Mouse (Mus musculus) T-cell, adult 2 months (primary cell): ENCODE measurements around the gene Dsp.
A peak's percentile ranks its signal among the peaks of the same experiment; 100 is the strongest.

ENCODE experiments used
- DNase-seq: peaks from one replicate; pipeline ENCODE4 v3.0.0; 2022; ENCODE audit warnings: low spot score

Gene Dsp

GRCm38 (mm10) chr13:38193406-38193805, 42.3 kb downstream of the Dsp start:
- DNase-seq: no peak

DNA sequence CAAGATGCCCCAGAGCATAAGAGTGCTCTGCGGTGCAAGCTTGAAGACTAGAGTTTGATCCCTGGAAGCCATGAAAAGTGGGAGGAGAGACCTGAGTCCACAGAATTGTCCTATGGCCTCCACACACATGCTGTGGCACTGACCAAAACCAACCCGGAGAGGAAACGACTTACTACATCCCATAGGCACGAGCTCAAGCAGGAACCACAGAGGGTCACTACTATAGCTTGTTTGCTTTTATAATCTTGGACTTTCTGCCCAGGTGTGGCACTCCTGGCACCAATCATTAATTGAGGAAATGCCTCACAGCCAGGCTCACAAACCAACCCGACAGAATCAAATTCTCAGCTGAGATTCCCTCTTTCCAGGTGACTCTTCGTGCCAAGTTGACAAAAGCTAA, 50.3 kb downstream of the Dsp start:
- no peak for DNase-seq

GRCm38 (mm10) chr13:38204171-38204570, 53.1 kb downstream of the Dsp start:
- DNase-seq: no peak

DNA sequence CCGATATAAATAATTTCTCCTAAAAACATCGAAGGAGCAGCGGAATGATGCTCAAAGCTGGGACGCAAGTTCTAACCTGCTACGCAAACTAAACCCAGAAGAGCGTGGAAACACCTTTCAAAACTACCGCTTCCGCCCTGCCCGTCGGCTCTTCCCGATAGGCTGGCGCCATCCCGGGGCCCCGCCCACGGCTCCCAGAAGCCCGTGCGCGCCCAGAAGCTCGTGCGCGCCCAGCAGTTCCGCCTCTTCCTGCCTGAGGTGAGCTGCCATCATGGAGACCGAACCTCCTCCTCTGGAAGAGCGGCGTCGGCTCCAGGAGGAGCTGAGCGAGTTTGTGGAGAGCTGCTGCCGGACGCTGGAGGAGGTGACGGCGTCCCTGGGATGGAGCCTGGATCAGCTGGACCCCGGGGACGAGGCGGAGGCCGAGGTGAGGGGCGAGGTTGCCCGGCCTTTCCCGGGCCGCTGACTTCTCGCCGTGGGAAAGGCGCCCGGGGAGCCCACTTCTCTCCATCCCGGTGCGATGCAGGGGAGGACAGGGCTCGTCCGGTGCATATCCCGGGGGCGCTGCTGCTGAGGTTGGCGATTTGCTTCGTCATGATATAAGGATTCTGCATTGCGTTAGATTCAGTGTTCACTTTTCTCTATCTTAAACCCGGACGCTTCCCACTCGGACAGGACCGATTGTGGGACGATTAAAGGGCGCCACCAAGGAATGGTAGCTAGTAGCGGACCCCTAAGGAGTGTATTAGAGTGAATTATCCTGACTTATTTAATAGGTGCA, 53.8 kb downstream of the Dsp start, which contains the start of gene Snrnp48:
Gene Snrnp48 (plus strand): TSS at position 237 of the 781 bp plus-strand sequence.
- peak; percentile 93 for DNase-seq

- DNase-seq: no peak
Observed at GRCm38 (mm10) chr13:38211122-38211521, 60.0 kb downstream of the Dsp start.

- no peak for DNase-seq
Observed at GRCm38 (mm10) chr13:38218686-38219085, 67.6 kb downstream of the Dsp start.

DNA sequence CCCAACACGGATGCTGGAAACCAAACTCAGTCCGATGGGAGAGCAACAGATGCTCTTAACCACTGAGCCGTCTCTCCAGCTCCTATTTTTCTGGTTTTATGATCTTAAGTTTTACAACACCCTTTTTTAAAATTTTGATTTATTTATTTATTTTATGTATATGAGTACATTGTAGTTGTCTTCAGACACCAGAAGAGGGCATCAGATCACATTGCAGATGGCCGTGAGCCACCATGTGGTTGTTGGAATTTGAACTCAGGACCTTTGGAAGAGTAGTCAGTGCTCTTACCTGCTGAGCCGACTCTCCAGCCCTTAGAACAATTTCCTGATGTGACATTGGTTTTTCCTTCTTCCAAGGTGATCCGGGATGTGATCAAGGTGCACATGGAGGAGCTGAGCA, 69.2 kb downstream of the Dsp start:
- DNase-seq: no peak

GRCm38 (mm10) chr13:38230177-38230821, 79.2 kb downstream of the Dsp start:
- no peak for DNase-seq

- DNase-seq: no peak
Observed at GRCm38 (mm10) chr13:38232411-38232810, 81.3 kb downstream of the Dsp start.

GRCm38 (mm10) chr13:38232856-38233625, 81.9 kb downstream of the Dsp start:
- DNase-seq: no peak

DNA sequence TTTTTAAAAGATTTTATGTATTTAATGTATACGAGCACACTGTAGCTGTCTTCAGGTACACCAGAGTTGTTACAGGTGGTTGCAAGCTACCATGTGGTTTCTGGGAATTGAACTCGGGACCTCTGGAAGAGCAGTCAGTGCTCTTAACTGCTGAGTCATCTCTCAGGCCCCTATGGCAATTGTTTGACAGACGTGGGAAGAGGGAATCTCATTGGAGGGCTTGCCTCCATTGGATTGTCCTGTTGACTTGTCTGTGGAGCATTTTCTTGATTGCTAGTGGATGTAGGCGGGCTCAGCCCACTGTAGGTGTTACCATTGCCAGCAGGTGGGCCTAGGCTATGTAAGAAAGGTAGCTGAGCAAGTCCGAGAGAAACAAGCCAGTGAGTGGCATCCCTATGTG, 83.6 kb downstream of the Dsp start:
- DNase-seq: no peak

GRCm38 (mm10) chr13:38235370-38235769, 84.3 kb downstream of the Dsp start:
- DNase-seq: peak; percentile 1

DNA sequence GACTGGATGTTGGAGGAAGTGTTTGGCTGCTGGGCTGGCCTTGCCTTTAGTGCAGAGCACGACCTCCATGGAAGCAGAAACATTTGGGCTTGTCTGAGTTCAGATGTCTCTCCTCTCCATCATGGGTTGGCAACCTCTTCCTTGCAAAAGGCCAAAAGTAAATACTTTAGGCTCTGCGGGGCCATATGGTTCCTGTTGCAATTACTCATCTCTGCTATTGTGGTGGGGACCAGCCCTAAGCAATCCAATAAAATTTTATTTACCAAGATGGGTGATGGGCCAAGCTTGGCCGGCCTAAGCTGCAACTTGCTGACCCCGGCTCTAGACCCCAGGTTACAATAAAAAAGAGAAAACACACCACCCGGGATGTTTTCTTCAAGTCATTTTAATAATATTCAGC, 97.1 kb downstream of the Dsp start:
- no peak for DNase-seq
